Mouse (Mus musculus) spleen, adult 18-20 months (tissue): ENCODE measurements around the gene Cbx4.
A peak's percentile ranks its signal among the peaks of the same experiment; 100 is the strongest.
"Not testable (repeated sequence)": the region's sequence is repeated elsewhere in the genome, so short reads cannot be mapped to it uniquely, and the experiment has no call there.

Experiments
- DNase-seq, 2 experiments: peaks; one replicate each; pipeline ENCODE4 v3.0.0; 2022; ENCODE audit warnings: mixed read lengths in 2 of 2

The Cbx4 gene

GRCm38 (mm10) chr11:119109415-119110071 lies 23.5 kb upstream of the Cbx4 start:
- no peak for DNase-seq

- DNase-seq: peak in 1 of 2 experiments; percentile 45
Observed at GRCm38 (mm10) chr11:119108573-119109263, 22.7 kb upstream of the Cbx4 start.

- DNase-seq: peak in 1 of 2 experiments; percentile 48
Observed at GRCm38 (mm10) chr11:119106289-119106688, 20.3 kb upstream of the Cbx4 start.

GRCm38 (mm10) chr11:119105748-119106147 lies 19.7 kb upstream of the Cbx4 start:
- DNase-seq: no peak

GRCm38 (mm10) chr11:119105071-119105609 lies 19.1 kb upstream of the Cbx4 start:
- DNase-seq: no peak

GRCm38 (mm10) chr11:119103991-119104390 lies 18.0 kb upstream of the Cbx4 start:
- no peak for DNase-seq

GRCm38 (mm10) chr11:119100355-119100754 lies 14.3 kb upstream of the Cbx4 start:
- DNase-seq: not testable (repeated sequence)

- DNase-seq: no peak
Observed at GRCm38 (mm10) chr11:119098202-119098601, 12.2 kb upstream of the Cbx4 start.

- no peak for DNase-seq
Observed at GRCm38 (mm10) chr11:119095441-119095840, 9.4 kb upstream of the Cbx4 start.

- no peak for DNase-seq
Observed at GRCm38 (mm10) chr11:119093322-119093721, 7.3 kb upstream of the Cbx4 start.

- DNase-seq: no peak
Observed at GRCm38 (mm10) chr11:119092286-119092685, 6.3 kb upstream of the Cbx4 start.

- peak; percentile 47 to 66 for DNase-seq
Observed at GRCm38 (mm10) chr11:119091598-119091991, 5.6 kb upstream of the Cbx4 start.

GRCm38 (mm10) chr11:119090961-119091597 lies 5.1 kb upstream of the Cbx4 start:
- peak; percentile 44 to 47 for DNase-seq

GRCm38 (mm10) chr11:119090076-119090960 lies 4.3 kb upstream of the Cbx4 start:
- peak in 1 of 2 experiments; percentile 38 for DNase-seq

GRCm38 (mm10) chr11:119089235-119090075 lies 3.4 kb upstream of the Cbx4 start:
- peak; percentile 60 to 62 for DNase-seq

- peak in 1 of 2 experiments; percentile 36 for DNase-seq
Observed at GRCm38 (mm10) chr11:119088391-119089234, 2.6 kb upstream of the Cbx4 start.

- DNase-seq: peak in 1 of 2 experiments; percentile 48
Observed at GRCm38 (mm10) chr11:119087301-119088082, 1.5 kb upstream of the Cbx4 start.

- peak; percentile 57 to 70 for DNase-seq
Observed at GRCm38 (mm10) chr11:119085279-119086062, 550 bp downstream of the Cbx4 start.
